Mouse (Mus musculus) small intestine, adult 2 months (tissue): Measurements from ENCODE around the gene Krtap4-1.

Experiments used
- CTCF ChIP-seq: fragments of 200-500 bp; IDR thresholded peaks from 2 replicates; pipeline ENCODE4 v1.5.1; 2012; ENCODE audit warnings: low read depth, mild to moderate bottlenecking, control low read depth, inconsistent platforms, low read length, moderate library complexity, mixed read lengths; ENCODE audit not compliant: insufficient replicate concordance, insufficient read length; ENCODE audit errors: extremely low read depth
- POLR2A ChIP-seq: fragments of 200-500 bp; IDR thresholded peaks from 2 replicates; pipeline ENCODE4 v1.6.1; 2012; ENCODE audit warnings: low read depth, mild to moderate bottlenecking, control low read depth, inconsistent platforms, low read length, moderate library complexity

DNA sequence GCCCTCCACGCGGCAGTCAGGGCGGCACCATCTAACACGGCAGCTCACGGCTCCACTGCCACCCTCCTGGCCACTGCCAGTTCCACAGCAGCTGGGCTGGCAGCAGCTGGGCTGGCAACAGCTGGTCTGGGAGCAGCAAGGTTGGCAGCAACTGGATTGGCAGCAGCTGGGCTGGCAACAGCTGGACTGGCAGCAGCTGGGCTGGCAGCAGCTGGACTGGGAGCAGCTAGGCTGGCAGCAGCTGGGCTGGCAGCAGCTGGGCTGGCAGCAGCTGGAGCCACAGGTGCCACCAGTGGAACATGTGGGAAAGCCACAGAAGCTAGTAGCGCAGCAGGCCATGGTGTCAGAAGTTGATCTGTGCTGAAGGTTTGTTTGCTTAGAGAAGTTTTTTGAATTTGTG, 37.1 kb downstream of the Krtap4-1 start, which contains the start of gene Krtap1-3:
- TF ChIP-seq CTCF (no peak), POLR2A (no peak)
